Mouse (Mus musculus): ENCODE data around the gene Olfr1416.
"Not testable (repeated sequence)": the region's sequence is repeated elsewhere in the genome, so short reads cannot be mapped to it uniquely, and the experiment has no call there.

Olfr1416 gene

DNA sequence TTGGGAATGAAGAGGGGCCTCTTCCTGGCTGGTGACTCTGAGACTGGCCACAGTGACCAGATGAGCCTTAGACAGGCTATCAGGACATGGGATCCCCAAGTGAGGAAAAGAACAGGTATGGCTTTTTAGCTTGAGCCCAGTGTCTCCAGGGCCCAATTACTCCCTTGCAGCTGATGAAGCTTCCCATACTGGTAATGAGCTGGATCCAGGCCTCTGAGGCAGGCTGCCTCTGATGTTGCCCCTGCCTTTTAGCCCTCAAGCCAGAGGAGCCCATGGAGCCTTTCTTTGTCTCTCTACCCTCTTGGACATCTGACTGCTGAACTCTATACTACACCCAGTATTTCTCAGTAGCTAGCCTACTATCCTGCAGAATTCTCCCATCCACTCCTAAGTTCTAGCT is at the start of gene Olfr1416:
Olfr1416 (minus strand) TSS at position 101 of the 400 bp plus-strand sequence.
- no peak for DNase-seq (ENCODE audit: low spot score)

GRCm38 (mm10) chr1:92523764-92524163 is 38.9 kb upstream of the Olfr1416 start:
- DNase-seq (ENCODE audit: low spot score), result no peak

DNA sequence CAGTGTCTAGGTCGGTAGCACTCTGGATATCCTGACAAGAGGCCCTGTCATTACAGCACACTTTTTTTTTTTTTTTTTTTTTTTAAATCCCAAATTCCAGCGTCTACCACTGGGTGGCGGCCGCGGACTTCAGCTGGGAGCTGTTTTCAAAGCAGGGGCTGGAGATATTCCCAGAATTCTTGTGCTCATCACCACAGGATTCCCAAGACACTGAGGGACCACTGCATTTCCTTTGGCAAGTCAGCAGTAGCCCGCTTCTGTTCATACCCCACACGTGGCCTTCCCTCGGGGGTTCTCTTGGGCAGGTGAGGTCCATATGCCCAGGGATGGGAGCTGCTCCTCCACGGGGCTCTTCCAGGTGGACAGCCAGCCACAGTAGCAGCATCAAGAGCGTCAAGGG is 36.5 kb upstream of the Olfr1416 start:
- peak; percentile 43 for DNase-seq (ENCODE audit: low spot score)

DNA sequence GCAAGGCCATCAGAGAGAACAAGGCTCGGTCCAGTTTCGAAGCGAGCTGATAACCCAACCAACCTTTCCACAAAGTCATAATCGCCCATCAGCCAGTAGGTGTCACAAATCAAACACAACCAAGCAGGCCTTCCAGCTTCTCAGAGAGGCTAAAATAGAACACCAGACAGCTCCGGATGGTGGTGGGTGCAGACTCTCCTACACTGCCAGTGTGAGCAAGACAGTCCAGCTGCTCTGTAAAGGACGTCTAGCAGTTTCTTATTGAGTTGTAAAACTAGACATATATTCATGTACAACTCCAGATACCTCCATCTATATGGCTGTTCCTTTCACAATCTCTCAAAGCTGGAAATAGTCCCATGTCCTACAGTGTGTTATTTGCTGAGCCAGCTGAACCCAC is 34.1 kb upstream of the Olfr1416 start:
- peak; percentile 29 for DNase-seq (ENCODE audit: low spot score)

DNA sequence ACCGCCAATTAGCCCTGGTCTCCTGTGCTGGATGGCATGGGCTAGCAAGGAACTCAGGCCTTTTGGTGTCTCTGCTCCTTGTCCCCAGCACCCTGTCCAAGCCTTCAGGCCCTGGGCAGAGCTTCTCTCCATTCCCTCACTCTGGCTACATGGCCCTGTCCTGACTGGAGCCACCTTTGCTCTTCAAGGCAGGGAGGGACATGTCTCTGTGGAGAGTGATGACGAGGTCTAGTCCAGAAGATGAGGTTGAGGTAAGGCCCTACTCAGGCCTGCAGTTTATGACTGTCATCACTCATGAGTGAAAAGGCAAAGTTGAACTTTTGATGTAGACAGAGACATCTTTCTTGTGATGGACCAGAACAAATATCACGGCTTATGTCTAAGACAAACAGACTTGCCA is 33.6 kb upstream of the Olfr1416 start, which contains the start of gene Olfr1414:
Olfr1414 (minus strand) TSS at position 101 of the 400 bp plus-strand sequence.
- DNase-seq (ENCODE audit: low spot score), result no peak

DNA sequence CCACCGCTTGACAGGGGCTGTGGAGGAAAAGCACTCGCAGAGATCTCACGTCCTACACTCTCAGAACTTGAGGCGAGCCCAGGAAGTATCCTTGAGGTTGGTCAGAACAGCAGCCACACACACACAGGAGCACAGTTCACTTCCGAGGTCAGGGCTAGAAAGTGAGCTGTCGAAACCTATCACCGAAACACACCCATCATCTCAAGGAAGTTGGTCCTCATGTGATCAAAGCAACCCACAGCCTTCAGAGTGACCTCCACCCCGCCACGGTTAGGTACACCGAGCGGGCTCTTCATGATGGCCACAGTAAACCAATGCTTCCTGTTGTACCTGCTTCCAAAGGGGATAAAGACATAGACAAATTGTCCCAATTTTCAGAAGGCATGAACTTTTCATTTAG is 30.5 kb upstream of the Olfr1416 start:
- no peak for DNase-seq (ENCODE audit: low spot score)

GRCm38 (mm10) chr1:92511646-92512045 is 26.7 kb upstream of the Olfr1416 start:
- DNase-seq (ENCODE audit: low spot score), result not testable (repeated sequence)

DNA sequence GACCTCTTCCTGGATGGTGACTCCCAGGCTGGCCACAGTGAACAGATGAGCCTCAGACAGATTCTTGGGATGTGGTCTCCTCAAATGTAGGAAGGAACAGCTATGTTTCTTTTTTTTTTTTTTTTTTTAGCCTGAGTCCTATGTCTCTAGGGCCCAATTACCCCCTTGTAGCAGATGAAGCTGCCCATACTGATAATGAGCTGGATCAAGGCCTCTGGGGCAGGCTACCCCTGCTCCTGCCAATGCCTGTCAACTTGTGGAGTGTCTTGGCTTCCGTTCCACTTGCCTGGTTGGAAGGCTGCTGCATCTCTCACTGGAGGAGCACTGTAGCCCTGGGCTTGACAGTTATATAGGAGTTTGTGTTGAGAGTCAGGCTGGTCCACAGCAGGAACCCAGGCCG is 11.1 kb upstream of the Olfr1416 start, which contains the start of gene Olfr1415:
Olfr1415 (minus strand) TSS at position 101 of the 400 bp plus-strand sequence.
- no peak for DNase-seq (ENCODE audit: low spot score)

- no peak for DNase-seq (ENCODE audit: low spot score)
Observed at GRCm38 (mm10) chr1:92474066-92474578, 10.8 kb downstream of the Olfr1416 start.

GRCm38 (mm10) chr1:92473165-92474041 is 11.5 kb downstream of the Olfr1416 start, which contains the start of gene Ndufa10:
Gene Ndufa10 (minus strand): TSS chr1:92473860.
- peak; percentile 93 for DNase-seq (ENCODE audit: low spot score)

- DNase-seq (ENCODE audit: low spot score), result no peak
Observed at GRCm38 (mm10) chr1:92468891-92469290, 16.0 kb downstream of the Olfr1416 start.

DNA sequence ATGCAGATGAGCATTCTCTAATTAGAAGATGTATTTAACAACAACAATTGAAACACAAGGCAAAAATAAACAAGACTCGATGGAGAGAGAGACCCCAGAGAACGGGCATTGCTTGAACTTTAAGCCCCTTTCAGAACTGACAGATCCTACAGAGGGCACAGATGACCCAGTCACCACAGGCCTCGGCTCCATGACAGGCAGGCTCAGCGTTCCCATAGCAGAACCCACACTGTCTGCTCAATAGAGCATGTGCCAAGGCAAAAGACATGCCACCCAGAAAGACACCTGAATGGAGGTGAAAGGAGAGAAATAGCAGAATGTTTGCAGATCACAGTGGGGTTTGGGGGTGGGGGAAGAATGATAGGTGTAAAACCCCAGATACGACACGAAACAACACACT is 26.5 kb downstream of the Olfr1416 start:
- no peak for DNase-seq (ENCODE audit: low spot score)

DNA sequence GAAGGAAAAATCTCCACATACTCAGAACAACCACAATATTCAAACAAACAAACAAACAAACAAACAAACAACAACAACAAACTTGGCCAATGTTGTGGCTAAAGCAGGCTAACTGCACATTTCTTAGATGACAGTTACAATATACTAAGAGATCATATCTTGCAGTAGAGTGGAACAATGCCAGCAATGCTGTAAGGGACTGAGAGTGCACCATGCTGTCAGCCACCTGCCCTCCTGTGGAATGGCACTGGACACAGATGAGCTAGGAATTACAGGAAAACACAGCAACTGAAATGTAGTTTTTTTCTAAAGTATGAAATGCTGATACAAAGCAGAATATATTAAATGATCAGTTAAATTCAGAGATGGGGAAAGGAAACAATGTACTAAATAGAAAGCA is 27.2 kb downstream of the Olfr1416 start:
- DNase-seq (ENCODE audit: low spot score), result no peak

DNA sequence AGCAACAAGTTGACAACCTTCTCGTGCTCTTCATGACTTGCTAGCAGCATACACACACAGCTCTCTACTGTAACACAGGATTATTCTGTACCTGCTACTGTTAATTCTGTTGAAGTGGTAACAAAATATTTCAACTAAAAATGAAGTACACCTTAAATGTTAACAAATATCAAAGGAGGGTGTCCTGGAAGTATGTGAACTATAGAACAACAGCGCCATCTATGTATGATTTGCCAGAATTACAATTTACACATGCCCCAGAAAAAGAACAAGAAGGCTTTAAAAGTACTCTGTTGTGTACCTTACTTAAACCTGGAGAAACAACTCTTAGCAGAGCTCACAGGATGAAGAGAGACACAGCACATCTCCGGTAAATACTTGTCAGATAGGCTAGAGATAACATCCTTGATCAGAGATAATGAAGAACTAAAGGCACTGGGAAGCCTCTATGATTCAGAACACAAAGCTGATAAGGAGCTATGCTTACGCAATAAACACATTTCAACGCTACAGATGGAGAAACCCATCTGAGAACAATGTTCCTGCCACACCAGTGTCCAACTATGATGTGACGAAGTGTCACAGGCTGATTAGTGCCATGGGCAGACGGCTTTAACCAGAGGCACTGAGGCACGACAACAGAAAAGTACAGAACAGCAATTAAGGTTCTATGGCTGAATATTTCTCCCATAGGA is 31.0 kb downstream of the Olfr1416 start:
- no peak for DNase-seq (ENCODE audit: low spot score)

GRCm38 (mm10) chr1:92448293-92448692 is 36.6 kb downstream of the Olfr1416 start:
- DNase-seq (ENCODE audit: low spot score), result no peak

- DNase-seq (ENCODE audit: low spot score), result no peak
Observed at GRCm38 (mm10) chr1:92441453-92442063, 43.4 kb downstream of the Olfr1416 start.

- no peak for DNase-seq (ENCODE audit: low spot score)
Observed at GRCm38 (mm10) chr1:92440066-92440750, 44.7 kb downstream of the Olfr1416 start.

- DNase-seq (ENCODE audit: low spot score), result peak; percentile 63
Observed at GRCm38 (mm10) chr1:92437678-92438271, 47.1 kb downstream of the Olfr1416 start.

DNA sequence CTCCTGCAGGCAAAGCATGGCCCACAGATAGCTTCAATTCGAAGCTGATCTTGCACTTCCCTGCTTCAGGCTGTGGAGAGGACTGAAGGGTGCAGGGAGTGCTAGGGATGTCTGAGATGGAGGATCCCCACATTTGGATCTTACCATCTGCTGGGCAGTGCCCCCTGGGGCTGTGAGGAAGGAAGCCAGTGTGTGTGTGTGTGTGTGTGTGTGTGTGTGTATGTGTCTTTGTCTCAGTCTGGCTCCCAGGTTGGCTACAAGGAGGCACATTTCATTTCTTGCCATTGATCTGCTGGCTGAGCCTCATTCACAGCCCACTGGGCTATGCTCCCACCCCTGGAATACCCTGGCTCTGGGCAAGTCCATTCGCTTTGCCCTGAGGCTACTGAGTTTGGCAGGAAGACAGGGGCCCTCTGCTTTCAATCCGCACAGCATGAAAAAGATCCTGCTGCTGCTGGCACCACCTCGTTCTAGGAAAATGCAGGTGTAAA is 48.0 kb downstream of the Olfr1416 start:
- DNase-seq (ENCODE audit: low spot score), result no peak

- no peak for DNase-seq (ENCODE audit: low spot score)
Observed at GRCm38 (mm10) chr1:92434986-92435385, 49.9 kb downstream of the Olfr1416 start.

- no peak for DNase-seq (ENCODE audit: low spot score)
Observed at GRCm38 (mm10) chr1:92432791-92433190, 52.1 kb downstream of the Olfr1416 start.
